Comparison of ENCODE assay signal across 24 mouse cellular contexts in the genomic region with DNA sequence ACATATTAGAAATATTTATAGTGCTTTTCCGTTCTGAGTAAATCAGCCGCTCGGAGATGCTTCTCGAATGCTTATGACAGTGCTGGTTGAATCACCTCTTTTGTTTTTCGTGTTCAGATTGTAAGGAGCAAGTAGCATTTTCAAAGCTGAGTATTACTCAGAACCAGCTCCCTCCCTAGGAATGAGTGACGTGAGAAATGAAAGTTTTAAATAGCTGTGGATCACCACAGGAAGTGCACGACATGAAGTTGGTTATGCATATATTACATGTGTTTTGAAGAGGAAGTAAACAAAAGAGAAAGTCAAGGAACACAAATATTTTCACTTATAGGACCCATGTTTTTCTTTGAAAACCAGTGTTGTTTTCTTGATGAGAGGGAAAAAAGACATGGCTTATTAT. TPM values are rescaled to one million over a fixed set of nuclear protein-coding genes. Genes with fewer than 3 reads are reported as not detected.
DNase-seq lines count a peak whose midpoint lies in the region; ATAC-seq and TF ChIP-seq lines count a peak whose summit lies in the region.
"Had no signal": no experiment of that assay in that cellular context is flagged by ENCODE, and none has a peak within 500 bp of the region (broad histone marks: within the 10 kb centered on the region; RNA-seq: fewer than 3 reads in every experiment).

No protein-coding gene starts in this region.

- H3K27me3 ChIP-seq in lung, postnatal 0 days (replicated peaks; ENCODE audit: insufficient read depth, low read length): no peaks in the 10 kb centered on the region
- H3K27me3 ChIP-seq in kidney, adult 2 months (replicated peaks; ENCODE audit: control insufficient read depth, insufficient read depth, low read length): no peaks in the 10 kb centered on the region
- H3K27me3 ChIP-seq: embryonic facial prominence, embryonic 12.5 days; heart, embryonic 12.5 days; intestine, embryonic 15.5 days; limb, embryonic 12.5 days; liver, embryonic 13.5 days; megakaryocyte, embryonic 14.5 days; stomach, embryonic 15.5 days had no signal

- no peaks in the 10 kb centered on the region for H3K9me3 ChIP-seq in lung, postnatal 0 days (ENCODE audit: low read length)
- H3K9me3 ChIP-seq: embryonic facial prominence, embryonic 12.5 days; heart, embryonic 12.5 days; intestine, embryonic 15.5 days; limb, embryonic 12.5 days; liver, embryonic 13.5 days; stomach, embryonic 15.5 days had no signal

- no peaks in the 10 kb centered on the region for H3K36me3 ChIP-seq in lung, postnatal 0 days (ENCODE audit: insufficient read depth, low read length)
- H3K36me3 ChIP-seq in kidney, adult 2 months (ENCODE audit: control insufficient read depth, insufficient read depth, low read length): no peaks in the 10 kb centered on the region
- H3K36me3 ChIP-seq: embryonic facial prominence, embryonic 12.5 days; heart, embryonic 12.5 days; intestine, embryonic 15.5 days; limb, embryonic 12.5 days; liver, embryonic 13.5 days; stomach, embryonic 15.5 days had no signal

- no peak overlapping the region for H3K4me2 ChIP-seq in lung, postnatal 0 days (replicated peaks; ENCODE audit: low read depth, low read length)
- H3K4me2 ChIP-seq: embryonic facial prominence, embryonic 12.5 days; heart, embryonic 12.5 days; hindbrain, embryonic 14.5 days; intestine, embryonic 15.5 days; limb, embryonic 12.5 days; liver, embryonic 13.5 days; lung, embryonic 14.5 days; stomach, embryonic 15.5 days had no signal

- 40% methylated on average over 7 of the region's 7 CpGs for WGBS in lung, postnatal 0 days
- WGBS in kidney, adult 2 months: 50% methylated on average over 7 of the region's 7 CpGs

- peak; percentile 43 for DNase-seq in lung, postnatal 0 days (ENCODE audit: low spot score)
- DNase-seq in lung, postnatal 10 days: no peak
- peak; percentile 33 for DNase-seq in Muller cell, postnatal 12 days (ENCODE audit: inconsistent ontology term)
- DNase-seq in naive thymus-derived CD4-positive, alpha-beta T cell, adult 2 months (ENCODE audit: low read depth): peak; percentile 5
- no peak for DNase-seq in ovary, postnatal 10 days (ENCODE audit: low spot score)
- no peak for DNase-seq in left cerebral cortex, adult 18-20 months (ENCODE audit: low spot score in 2 of 2)
- no peak for DNase-seq in kidney, adult 2 months
- DNase-seq: cerebellum, adult 9-10 months; gastrocnemius, postnatal 25 days; heart, postnatal 14 days; liver, embryonic 13.5 days; lung, embryonic 14.5 days; midbrain, embryonic 14.5 days; retina, postnatal 1 day; thymus, adult 2 months had no signal

- TF ChIP-seq EP300 in lung, postnatal 0 days (IDR thresholded peaks at IDR 0.05): 0 out of 2 replicates have a peak, but pooled peaks have one; percentile 20

- H3K4me1 ChIP-seq in lung, postnatal 0 days (ENCODE audit: insufficient read depth, low read depth, low read length): no peaks in the 10 kb centered on the region
- no peaks in the 10 kb centered on the region for H3K4me1 ChIP-seq in kidney, adult 2 months (ENCODE audit: control insufficient read depth, insufficient read depth, low read length)
- H3K4me1 ChIP-seq: embryonic facial prominence, embryonic 12.5 days; heart, embryonic 12.5 days; intestine, embryonic 15.5 days; limb, embryonic 12.5 days; liver, embryonic 13.5 days; stomach, embryonic 15.5 days had no signal

- ATAC-seq in lung, postnatal 0 days: no peak
- ATAC-seq in granulocyte monocyte progenitor cell, adult 5-6 weeks (replicated peaks; ENCODE audit: poor library complexity, severe bottlenecking): peak; percentile 93
- ATAC-seq: forebrain, embryonic 14.5 days; intestine, embryonic 15.5 days had no signal

- no peak overlapping the region for H3K9ac ChIP-seq in lung, postnatal 0 days (replicated peaks; ENCODE audit: low read depth)
- H3K9ac ChIP-seq: embryonic facial prominence, embryonic 12.5 days; heart, embryonic 12.5 days; hindbrain, embryonic 14.5 days; intestine, embryonic 15.5 days; limb, embryonic 12.5 days; liver, embryonic 13.5 days; lung, embryonic 14.5 days; stomach, embryonic 15.5 days had no signal

- no peak for TF ChIP-seq CTCF in lung, postnatal 0 days (IDR thresholded peaks at IDR 0.05)
- TF ChIP-seq CTCF in kidney, adult 2 months (conservative IDR thresholded peaks at IDR 0.05; ENCODE audit: insufficient read depth, insufficient read length, low read depth, low read length): no peak

- no peak overlapping the region for H3K27ac ChIP-seq in lung, postnatal 0 days (ENCODE audit: low read length)
- H3K27ac ChIP-seq in kidney, adult 2 months (ENCODE audit: insufficient read depth, low read depth, low read length): no peak overlapping the region
- H3K27ac ChIP-seq: embryonic facial prominence, embryonic 12.5 days; hindbrain, embryonic 14.5 days; intestine, embryonic 15.5 days; limb, embryonic 12.5 days; liver, embryonic 13.5 days; stomach, embryonic 15.5 days had no signal

- no peak overlapping the region for H3K4me3 ChIP-seq in lung, postnatal 0 days (ENCODE audit: low read depth, low read length)
- H3K4me3 ChIP-seq in kidney, adult 2 months (ENCODE audit: insufficient read depth, low read depth, low read length): no peak overlapping the region
- H3K4me3 ChIP-seq: embryonic facial prominence, embryonic 12.5 days; heart, embryonic 12.5 days; intestine, embryonic 15.5 days; limb, embryonic 12.5 days; liver, embryonic 13.5 days; megakaryocyte, embryonic 14.5 days; stomach, embryonic 15.5 days had no signal

- no peak for TF ChIP-seq POLR2A in kidney, adult 2 months (IDR thresholded peaks at IDR 0.05; ENCODE audit: low read depth, low read length)

RNA-seq across cellular contexts. Expression of gene Lrrk2, which starts 21.5 kb away (rescaled TPM):
- 31.6 and 33.9 TPM in 2 replicates for polyA plus RNA-seq in lung, postnatal 0 days (2015; fragmentation: Nextera tagmentation; extraction: Ambion mirVana)
- 7.2 and 10.9 TPM in 2 replicates for total RNA-seq in granulocyte monocyte progenitor cell, adult 5-6 weeks (2014; fragmentation: Nextera tagmentation)
- 15.6 and 20.8 TPM in 2 replicates for total RNA-seq in granulocyte monocyte progenitor cell, adult 5-6 weeks (2017)
- 10 to 100 TPM; 61.0 to 62.5 TPM for total RNA-seq in left cerebral cortex, adult 18-20 months (2021)
- 17.7 and 18.2 TPM in 2 replicates for polyA plus RNA-seq in kidney, adult 2 months (2012; rRNA removed)

Comparison
In these comparisons a context has a peak if more than half of its experiments do, and no peak if none do; other contexts are left out.
1. DNase-seq: peak in lung, postnatal 0 days (single experiment), Muller cell, postnatal 12 days (single experiment) and naive thymus-derived CD4-positive, alpha-beta T cell, adult 2 months (single experiment); none in lung, postnatal 10 days (single experiment), ovary, postnatal 10 days (single experiment), left cerebral cortex, adult 18-20 months (0 of 2) and kidney, adult 2 months (single experiment).